Comparison of ENCODE assay signal across 10 mouse cellular contexts in the genomic region with DNA sequence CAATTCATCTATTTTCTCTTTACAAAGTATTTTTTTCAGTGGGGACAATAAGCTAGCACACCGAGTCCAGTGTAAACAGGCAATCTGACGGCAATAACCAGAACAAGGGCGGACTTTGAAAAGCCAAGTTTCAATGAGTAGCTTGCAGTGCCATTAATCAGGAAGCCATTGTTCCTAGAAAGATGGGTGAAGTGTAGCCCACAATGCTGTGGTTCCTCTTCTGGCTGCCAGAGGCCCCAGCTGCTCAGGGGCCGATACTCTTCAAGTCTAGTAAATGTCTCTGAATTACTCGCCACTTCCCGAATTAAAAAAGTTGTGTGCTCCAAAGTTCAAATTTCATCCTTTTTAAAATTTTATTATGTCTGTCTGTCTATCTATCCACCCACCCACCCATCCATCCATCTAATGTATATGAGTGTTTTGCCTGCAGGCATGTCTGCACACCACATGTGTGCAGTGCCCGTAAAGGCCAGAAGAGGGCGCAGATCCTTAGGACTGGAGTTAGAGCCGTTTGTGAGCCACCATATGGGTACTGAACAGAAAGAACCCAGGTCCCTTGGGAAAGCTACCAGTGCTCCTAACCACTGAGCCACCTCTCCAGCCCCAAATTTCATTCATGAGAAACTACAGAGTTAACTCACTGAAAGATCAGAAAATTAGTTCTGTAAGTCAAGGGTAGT. TPM values are rescaled to one million over a fixed set of nuclear protein-coding genes. Genes with fewer than 3 reads are reported as not detected.
A peak's percentile ranks its signal among the peaks of the same experiment; 100 is the strongest.
DNase-seq lines count a peak whose midpoint lies in the region; TF ChIP-seq lines count a peak whose summit lies in the region.
"Had no signal": no experiment of that assay in that cellular context is flagged by ENCODE, and none has a peak within 500 bp of the region (broad histone marks: within the 10 kb centered on the region; RNA-seq: fewer than 3 reads in every experiment).

No protein-coding gene starts in this region.

- no peak for TF ChIP-seq POLR2A in cortical plate, adult 2 months (IDR thresholded peaks at IDR 0.05; ENCODE audit: extremely low read depth, insufficient read depth, low read length)

- TF ChIP-seq CTCF in layer of hippocampus, adult 2 months (conservative IDR thresholded peaks at IDR 0.05) = peak; percentile 65
- TF ChIP-seq CTCF in cortical plate, adult 2 months (IDR thresholded peaks at IDR 0.05; ENCODE audit: extremely low read depth, insufficient read depth, low read length) = 0 out of 2 replicates have a peak, but pooled peaks have one; percentile 11

- H3K27ac ChIP-seq in layer of hippocampus, adult 2 months = no peak overlapping the region
- H3K27ac ChIP-seq in cortical plate, adult 2 months (ENCODE audit: insufficient read depth, low read length) = no peak overlapping the region

- H3K4me1 ChIP-seq in cortical plate, adult 2 months (ENCODE audit: control insufficient read depth, insufficient read depth, low read length) = 0 out of 2 replicates have a peak, but pooled peaks cover 1% of the 10 kb centered on the region

- DNase-seq in layer of hippocampus, adult 2 months (ENCODE audit: low spot score in 2 of 2) = no peak
- DNase-seq in layer of hippocampus, adult 9-10 months (ENCODE audit: low spot score) = no peak
- DNase-seq in 3T3-L1 (ENCODE audit: low read depth, low spot score) = peak; percentile 6
- peak; percentile 39 to 49 for DNase-seq in B cell, adult 2 months
- no peak for DNase-seq in right cerebral cortex, postnatal 14 days
- no peak for DNase-seq in gastrocnemius, postnatal 4 days (ENCODE audit: low spot score in 2 of 2)
- DNase-seq: adrenal gland, postnatal 36 days; kidney, adult 18-20 months had no signal

- no peak overlapping the region for H3K4me3 ChIP-seq in layer of hippocampus, adult 2 months
- H3K4me3 ChIP-seq in cortical plate, adult 2 months (ENCODE audit: insufficient read depth, low read length) = no peak overlapping the region
- H3K4me3 ChIP-seq: megakaryocyte, embryonic 14.5 days had no signal

RNA-seq across cellular contexts. Expression of gene Fry, which starts 19.5 kb away (rescaled TPM):
- 100 to 1,000 TPM; 215 to 246 TPM for total RNA-seq in layer of hippocampus, adult 2 months (2021)
- 78.6 and 79.3 TPM in 2 replicates for polyA plus RNA-seq in cortical plate, adult 2 months (2012; rRNA removed)
- 10 to 100 TPM; 77.8 to 83.3 TPM for total RNA-seq in gastrocnemius, postnatal 4 days (2021)

Comparison
In these comparisons a context has a peak if more than half of its experiments do, and no peak if none do; other contexts are left out.
1. DNase-seq: peak in 3T3-L1 (single experiment) and B cell, adult 2 months (2 of 2); none in layer of hippocampus, adult 2 months (0 of 2), layer of hippocampus, adult 9-10 months (single experiment), right cerebral cortex, postnatal 14 days (single experiment) and gastrocnemius, postnatal 4 days (0 of 2).